8 mouse cellular contexts compared by ENCODE assay signal in the genomic region with DNA sequence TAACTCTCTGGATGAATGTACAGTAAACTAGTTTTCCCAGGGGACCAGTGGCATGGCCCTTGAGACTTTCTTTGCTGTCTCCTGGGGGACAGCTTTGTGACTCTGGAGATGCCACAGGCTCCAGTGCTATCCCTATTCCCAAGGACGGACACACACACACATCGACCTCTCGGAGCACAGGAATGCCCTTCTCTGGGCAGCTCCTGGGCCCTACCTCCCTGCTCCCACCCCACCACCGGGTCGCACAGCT. TPM values are rescaled to one million over a fixed set of nuclear protein-coding genes. Genes with fewer than 3 reads are reported as not detected.
DNase-seq lines count a peak whose midpoint lies in the region; ATAC-seq and TF ChIP-seq lines count a peak whose summit lies in the region.

No protein-coding gene starts in this region.

- no peaks in the 10 kb centered on the region for H3K27me3 ChIP-seq in forebrain, embryonic 10.5 days (ENCODE audit: poor library complexity, severe bottlenecking)
- H3K27me3 ChIP-seq in intestine, embryonic 16.5 days (replicated peaks; ENCODE audit: control insufficient read depth, insufficient read depth, low read length): no peaks in the 10 kb centered on the region
- no peaks in the 10 kb centered on the region for H3K27me3 ChIP-seq in neural tube, embryonic 13.5 days

- TF ChIP-seq POLR2A in lung, adult 2 months (IDR thresholded peaks at IDR 0.05; ENCODE audit: borderline replicate concordance, extremely low read depth, low read depth, low read length): no peak

- ATAC-seq in intestine, embryonic 16.5 days: peak; percentile 80
- ATAC-seq in neural tube, embryonic 13.5 days (ENCODE audit: low read depth): peak; percentile 94

- H3K4me2 ChIP-seq in intestine, embryonic 16.5 days (ENCODE audit: low read depth, low read length): peak overlapping the region; percentile 80
- H3K4me2 ChIP-seq in neural tube, embryonic 13.5 days: peak overlapping the region; percentile 79

- H3K4me1 ChIP-seq in lung, adult 2 months (ENCODE audit: control insufficient read depth, insufficient read depth, low read length): peaks cover 4% of the 10 kb centered on the region; the same call in 1 of the 2 replicates
- peaks cover 23% of the 10 kb centered on the region for H3K4me1 ChIP-seq in forebrain, embryonic 10.5 days
- H3K4me1 ChIP-seq in intestine, embryonic 16.5 days (ENCODE audit: control insufficient read depth, insufficient read depth, low read length): peaks cover 13% of the 10 kb centered on the region; the same call in 1 of the 2 replicates
- peaks cover 16% of the 10 kb centered on the region for H3K4me1 ChIP-seq in neural tube, embryonic 13.5 days (replicated peaks)

- peaks cover 24% of the 10 kb centered on the region for H3K36me3 ChIP-seq in forebrain, embryonic 10.5 days (replicated peaks)
- peaks cover 3% of the 10 kb centered on the region; the same call in 1 of the 2 replicates for H3K36me3 ChIP-seq in intestine, embryonic 16.5 days (ENCODE audit: control insufficient read depth, insufficient read depth, low read length)
- H3K36me3 ChIP-seq in neural tube, embryonic 13.5 days: peaks cover 10% of the 10 kb centered on the region

- peak overlapping the region; percentile 86 for H3K9ac ChIP-seq in intestine, embryonic 16.5 days (ENCODE audit: low read depth, low read length)
- peak overlapping the region; percentile 91 for H3K9ac ChIP-seq in neural tube, embryonic 13.5 days

- DNase-seq in lung, adult 2 months: no peak
- no peak for DNase-seq in lung, postnatal 14 days
- no peak for DNase-seq in forebrain, embryonic 10.5 days (ENCODE audit: extremely low spot score, low spot score)
- no peak for DNase-seq in yolk sac, embryonic 10.5 days (ENCODE audit: low spot score)
- no peak for DNase-seq in left cerebral cortex, postnatal 4 days
- no peak for DNase-seq in right cerebral cortex, postnatal 14 days

- 2% methylated on average over 5 of the region's 5 CpGs for WGBS in lung, adult 2 months
- under 1% methylated on average over 5 of the region's 5 CpGs for WGBS in forebrain, embryonic 10.5 days
- WGBS in intestine, embryonic 16.5 days: 0% methylated on average over 5 of the region's 5 CpGs
- 0% methylated on average over 5 of the region's 5 CpGs for WGBS in neural tube, embryonic 13.5 days

- peak overlapping the region; percentile 96 for H3K27ac ChIP-seq in forebrain, embryonic 10.5 days
- H3K27ac ChIP-seq in intestine, embryonic 16.5 days (ENCODE audit: low read length): peak overlapping the region; percentile 94
- H3K27ac ChIP-seq in neural tube, embryonic 13.5 days (replicated peaks): peak overlapping the region; percentile 91

- H3K9me3 ChIP-seq in forebrain, embryonic 10.5 days: no peaks in the 10 kb centered on the region
- H3K9me3 ChIP-seq in intestine, embryonic 16.5 days (ENCODE audit: control insufficient read depth, low read length): no peaks in the 10 kb centered on the region
- no peaks in the 10 kb centered on the region for H3K9me3 ChIP-seq in neural tube, embryonic 13.5 days

- H3K4me3 ChIP-seq in lung, adult 2 months (replicated peaks; ENCODE audit: extremely low read depth, low read depth, low read length): peak overlapping the region; percentile 85
- peak overlapping the region; percentile 84 for H3K4me3 ChIP-seq in forebrain, embryonic 10.5 days
- peak overlapping the region; percentile 75 for H3K4me3 ChIP-seq in intestine, embryonic 16.5 days (ENCODE audit: low read length)
- H3K4me3 ChIP-seq in neural tube, embryonic 13.5 days: peak overlapping the region; percentile 82

- TF ChIP-seq CTCF in lung, adult 2 months (IDR thresholded peaks at IDR 0.05; ENCODE audit: insufficient read depth, low read length): no peak

- intact Hi-C loops in left cerebral cortex, postnatal 4 days (cut with DNase I): no loop called here

RNA-seq across cellular contexts. Expression of a gene that starts 1.0 kb away (rescaled TPM):
- polyA plus RNA-seq in lung, adult 2 months (2012; rRNA removed): 17.0 and 25.4 TPM in 2 replicates
- 55.1 and 59.9 TPM in 2 replicates for polyA plus RNA-seq in forebrain, embryonic 10.5 days (2016; fragmentation: Nextera tagmentation; extraction: Ambion mirVana)
- polyA plus RNA-seq in intestine, embryonic 16.5 days (2015; fragmentation: Nextera tagmentation; extraction: Ambion mirVana): 63.8 TPM in 2 replicates
- polyA plus RNA-seq in neural tube, embryonic 13.5 days (2015; fragmentation: Nextera tagmentation; extraction: Ambion mirVana): 77.5 and 78.9 TPM in 2 replicates
- total RNA-seq in left cerebral cortex, postnatal 4 days (2021): 10 to 100 TPM; 21.1 to 23.3 TPM
